Mouse (Mus musculus): ENCODE results near the gene Gm9837.

Gm9837 gene

DNA sequence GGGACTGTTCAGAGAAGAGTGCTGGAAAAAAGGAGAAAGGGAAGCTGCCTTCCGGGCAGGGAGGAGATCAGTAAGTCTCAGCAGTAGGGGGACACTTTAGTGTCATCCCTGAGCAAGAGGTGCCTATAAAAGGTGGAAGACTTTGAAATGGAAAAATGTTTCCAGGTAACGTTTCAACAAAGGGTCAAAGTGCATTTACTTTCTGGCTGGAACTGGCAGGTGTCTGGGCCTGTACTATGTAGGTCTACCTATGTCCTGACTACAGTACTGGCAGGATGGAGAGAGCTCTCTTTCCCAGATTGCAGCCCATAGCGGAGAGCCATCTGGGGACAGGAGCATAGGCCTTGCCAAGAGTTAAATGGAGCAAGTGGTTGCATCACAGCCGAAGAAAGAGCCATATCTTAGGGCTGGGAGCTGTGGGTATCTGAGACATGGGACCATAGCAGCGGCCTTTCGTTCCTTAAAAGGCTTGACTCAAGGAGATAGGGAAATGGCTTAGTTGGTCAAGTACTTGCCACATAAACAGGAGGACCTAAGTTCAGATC lies 44.5 kb downstream of the Gm9837 start:
- no peak for DNase-seq (ENCODE audit: low read depth, low spot score)

DNA sequence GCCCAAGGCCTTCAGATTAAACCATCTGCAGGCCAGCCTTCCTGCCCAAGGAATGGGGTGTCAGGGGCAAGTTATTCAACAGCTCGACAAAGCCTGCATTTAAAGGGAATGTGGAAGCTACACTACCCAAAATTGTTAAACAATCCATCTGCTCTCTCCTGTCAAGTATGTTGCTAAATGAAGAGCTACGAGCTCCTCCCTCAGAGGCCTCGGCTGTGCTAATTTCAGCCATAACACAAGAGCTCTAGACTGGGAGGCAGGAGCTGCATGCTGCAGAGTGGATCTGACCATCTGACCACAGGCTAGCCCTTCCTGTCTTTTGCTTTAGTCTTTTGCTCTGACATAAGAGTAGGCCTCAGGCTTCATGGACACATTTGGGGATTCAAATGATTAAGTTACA lies 45.0 kb downstream of the Gm9837 start:
- no peak for DNase-seq (ENCODE audit: low read depth, low spot score)

- no peak for DNase-seq (ENCODE audit: low read depth, low spot score)
These were observed 45.5 kb downstream of the Gm9837 start for GRCm38 (mm10) chr11:53424826-53425225.

GRCm38 (mm10) chr11:53423036-53423435 lies 47.2 kb downstream of the Gm9837 start, which contains the start of gene Leap2:
Gene Leap2 (minus strand): TSS chr11:53423170.
- no peak for DNase-seq (ENCODE audit: low read depth, low spot score)
